Mouse (Mus musculus) heart, adult 2 months (tissue): ENCODE measurements around the gene Lypla2.

Source experiments
- CTCF ChIP-seq: fragments of 200-600 bp; IDR thresholded peaks from 2 replicates; pipeline ENCODE4 v1.8.1; 2022; ENCODE audit warnings: antibody characterized with exemption, mild to moderate bottlenecking, moderate library complexity
- POLR2A ChIP-seq: fragments of 200-500 bp; IDR thresholded peaks from 2 replicates; pipeline ENCODE4 v1.6.1; 2011; ENCODE audit warnings: mild to moderate bottlenecking, low read depth, low read length, control low read depth; ENCODE audit not compliant: insufficient read depth

DNA sequence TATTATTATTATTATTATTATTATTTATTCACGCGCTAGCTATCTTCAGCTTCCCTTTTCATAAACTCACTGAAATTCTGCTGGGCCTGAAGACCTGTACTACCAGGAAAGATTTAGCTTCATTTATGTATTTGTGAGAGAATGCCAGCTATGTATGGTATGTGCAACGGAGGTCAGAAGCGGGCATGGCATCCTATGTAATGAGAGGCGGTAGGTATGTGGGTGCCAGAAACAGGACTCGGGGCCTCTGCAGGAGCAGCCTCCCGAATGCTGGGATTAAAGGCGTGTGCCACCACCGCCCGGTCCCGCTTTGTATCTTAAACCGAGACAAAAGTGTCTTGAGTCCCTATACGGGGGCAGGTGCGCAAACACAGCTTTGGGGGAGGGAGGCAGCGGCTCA lies 9.5 kb downstream of the Lypla2 start:
- TF ChIP-seq CTCF: no peak
- no peak; the same call in 1 of the 2 replicates for TF ChIP-seq POLR2A
